Mouse (Mus musculus) left cerebral cortex, adult 9 months (tissue): Measurements from ENCODE around the gene Tnfsf15.

ENCODE experiments used
- DNase-seq, 2 experiments: peaks; one replicate each; pipeline ENCODE4 v3.0.0; 2022; ENCODE audit warnings: low spot score in 2 of 2

The Tnfsf15 gene

GRCm38 (mm10) chr4:63744693-63745171 lies at the start of gene Tnfsf15:
TSS of gene Tnfsf15 (minus strand) at chr4:63745113.
- peak in 1 of 2 experiments; percentile 3 for DNase-seq

DNA sequence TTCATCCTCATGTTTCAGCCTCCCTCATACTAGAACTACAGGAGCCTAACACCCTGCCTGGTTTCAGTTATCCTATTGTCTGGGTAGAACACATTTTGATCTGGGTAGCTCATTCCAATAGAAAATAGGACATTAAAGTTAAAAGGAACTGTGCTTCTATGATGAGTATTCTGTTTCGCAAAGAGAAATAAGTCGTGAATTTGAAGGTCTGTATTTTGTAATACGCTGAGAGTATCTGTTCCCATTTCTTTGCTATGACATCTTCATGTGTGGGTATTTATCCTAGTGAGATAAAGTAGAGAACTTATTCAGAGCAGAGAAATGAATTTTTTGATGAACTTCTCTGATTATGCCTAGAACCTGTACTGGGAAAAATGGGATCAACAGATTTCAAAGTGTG lies 47.4 kb upstream of the Tnfsf15 start:
- DNase-seq, result no peak

- no peak for DNase-seq
Observed at GRCm38 (mm10) chr4:63785466-63785865, 40.6 kb upstream of the Tnfsf15 start.

GRCm38 (mm10) chr4:63783826-63784225 lies 38.9 kb upstream of the Tnfsf15 start:
- DNase-seq, result no peak

DNA sequence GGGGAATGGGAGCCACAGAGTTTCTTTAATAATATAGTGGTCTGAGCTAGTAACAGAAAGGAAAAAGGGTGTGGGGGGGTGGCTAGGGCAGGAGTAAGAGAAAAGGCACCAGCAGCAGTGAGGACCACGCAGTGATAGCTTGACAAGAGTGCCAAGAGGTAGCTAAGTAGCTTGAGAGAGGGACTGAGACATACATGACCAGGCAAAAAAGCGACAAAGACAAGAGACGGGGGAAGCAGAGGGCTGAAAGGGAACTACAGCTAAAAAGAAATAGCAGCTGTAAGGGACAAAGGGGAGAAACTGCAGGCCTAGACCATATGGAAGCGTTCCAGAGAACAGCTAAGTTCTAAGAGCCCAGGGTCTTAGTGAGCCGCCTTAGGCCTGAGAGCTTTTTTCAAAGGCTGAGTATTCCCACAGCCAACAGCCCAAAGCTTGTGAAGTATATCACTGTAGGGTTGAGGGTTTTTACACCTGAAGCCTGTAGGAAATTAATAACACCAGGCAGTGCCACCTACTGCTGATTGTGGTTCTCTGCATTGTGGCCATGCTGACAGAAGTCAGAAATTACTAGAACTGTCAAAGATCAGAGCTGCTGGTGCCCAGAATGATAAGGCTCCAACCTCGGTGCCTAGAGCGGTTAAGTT lies 38.2 kb upstream of the Tnfsf15 start:
- no peak for DNase-seq

DNA sequence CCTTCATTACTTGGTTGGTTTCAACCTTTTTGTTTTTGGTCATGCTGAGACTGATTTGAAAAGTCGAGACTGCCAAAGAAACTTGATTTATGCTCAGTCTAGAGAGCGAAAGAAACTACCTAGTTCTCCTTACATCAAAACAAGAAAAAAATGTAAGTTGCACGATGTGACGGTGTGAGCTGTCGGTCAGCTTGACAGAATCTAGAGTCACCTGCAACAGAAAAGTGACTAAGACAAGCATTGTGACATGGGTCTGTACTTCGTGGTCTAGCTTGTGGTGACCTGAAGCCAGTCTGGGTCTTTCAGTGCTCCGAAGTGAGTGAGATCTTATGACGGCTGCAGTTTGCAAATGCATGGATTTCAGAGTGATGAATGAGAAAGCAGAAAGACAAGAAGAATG lies 32.3 kb upstream of the Tnfsf15 start:
- no peak for DNase-seq

- DNase-seq, result no peak
Observed at GRCm38 (mm10) chr4:63773306-63774090, 28.6 kb upstream of the Tnfsf15 start.

- no peak for DNase-seq
Observed at GRCm38 (mm10) chr4:63772514-63772913, 27.6 kb upstream of the Tnfsf15 start.

DNA sequence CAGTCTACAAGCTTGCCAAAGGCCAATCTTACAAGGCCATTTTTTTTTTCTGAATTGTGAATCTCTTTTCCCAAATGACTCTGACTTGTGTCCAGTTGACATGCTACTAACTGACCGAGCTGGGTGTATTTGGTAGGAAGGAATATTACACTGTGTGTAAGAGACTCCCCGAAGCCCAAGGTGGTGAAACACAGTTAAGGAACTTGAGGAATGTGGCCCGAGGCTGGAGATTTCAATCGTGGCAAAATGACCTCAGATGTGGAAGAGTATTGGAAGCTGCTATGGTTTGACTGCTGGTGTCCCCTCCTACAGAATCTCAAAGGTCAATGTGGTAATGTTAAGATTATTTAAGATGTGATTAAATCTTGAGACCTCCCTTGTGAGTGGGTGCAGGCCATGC lies 26.4 kb upstream of the Tnfsf15 start:
- no peak for DNase-seq

GRCm38 (mm10) chr4:63769161-63769560 lies 24.2 kb upstream of the Tnfsf15 start:
- no peak for DNase-seq

DNA sequence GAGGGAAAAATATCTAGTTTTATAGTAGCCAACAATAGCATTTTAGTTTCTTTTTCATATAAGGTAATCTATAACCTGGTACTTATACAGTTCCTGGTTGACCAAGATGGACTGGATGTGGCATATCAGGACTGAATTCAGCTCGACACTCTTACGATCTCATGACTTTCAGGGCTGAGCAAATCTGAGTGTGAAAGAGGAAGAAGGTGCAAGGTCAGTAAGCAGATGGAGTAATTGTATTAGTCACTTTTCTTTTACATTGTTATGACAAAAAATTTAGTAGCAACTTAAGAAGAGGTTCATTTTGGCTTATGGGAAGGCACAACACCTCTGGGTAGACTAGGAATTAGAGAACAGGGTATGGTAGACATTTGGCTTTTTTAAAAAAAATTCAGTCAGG lies 20.1 kb upstream of the Tnfsf15 start:
- no peak for DNase-seq

DNA sequence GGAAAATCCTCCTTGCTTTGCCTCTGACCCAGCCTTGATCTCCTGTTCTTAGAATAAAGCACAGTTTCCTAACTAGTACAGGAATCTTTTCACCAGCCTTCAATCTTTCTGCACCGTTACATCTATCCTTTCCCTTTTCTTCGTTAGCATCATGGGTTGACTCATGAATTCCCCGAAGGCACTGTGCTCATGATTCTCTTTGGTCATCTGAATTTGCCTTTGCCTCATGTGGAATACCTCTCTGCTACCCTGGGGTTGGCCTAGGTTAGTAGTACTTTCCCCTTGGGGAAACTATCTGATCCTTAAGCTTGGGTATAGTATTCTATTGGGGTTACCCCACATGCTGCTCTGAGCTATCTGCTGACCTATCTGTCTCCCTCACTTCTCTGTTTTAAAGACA lies 15.0 kb upstream of the Tnfsf15 start:
- DNase-seq, result no peak

GRCm38 (mm10) chr4:63757527-63758154 lies 12.7 kb upstream of the Tnfsf15 start:
- no peak for DNase-seq

GRCm38 (mm10) chr4:63756072-63756471 lies 11.2 kb upstream of the Tnfsf15 start:
- DNase-seq, result no peak

DNA sequence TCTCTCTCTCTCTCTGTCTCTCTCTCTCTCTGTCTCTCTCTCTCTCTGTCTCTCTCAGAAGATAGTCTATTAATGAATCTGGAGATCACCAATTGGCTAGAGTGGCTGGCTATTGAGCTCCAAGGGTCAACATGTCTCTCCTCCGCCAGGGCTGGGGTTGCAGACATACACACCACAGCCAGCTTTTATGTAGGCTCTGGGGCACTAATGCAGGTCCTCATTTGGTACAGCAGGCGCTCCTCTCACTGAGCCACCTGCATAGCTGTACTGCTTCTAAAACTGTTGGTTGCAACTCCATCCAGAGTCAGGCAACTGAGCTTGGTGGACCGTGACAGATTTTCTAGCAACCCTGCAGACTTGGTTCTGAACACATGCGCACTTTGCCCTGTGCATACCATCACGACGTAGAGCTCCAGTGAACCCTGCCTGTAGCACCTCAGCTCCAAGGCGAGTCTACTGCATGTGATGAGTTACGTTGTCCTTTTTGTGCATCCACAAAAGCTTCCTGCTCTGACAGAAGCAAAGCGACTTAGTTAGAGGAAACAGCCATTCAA lies 9.6 kb upstream of the Tnfsf15 start:
- no peak for DNase-seq

DNA sequence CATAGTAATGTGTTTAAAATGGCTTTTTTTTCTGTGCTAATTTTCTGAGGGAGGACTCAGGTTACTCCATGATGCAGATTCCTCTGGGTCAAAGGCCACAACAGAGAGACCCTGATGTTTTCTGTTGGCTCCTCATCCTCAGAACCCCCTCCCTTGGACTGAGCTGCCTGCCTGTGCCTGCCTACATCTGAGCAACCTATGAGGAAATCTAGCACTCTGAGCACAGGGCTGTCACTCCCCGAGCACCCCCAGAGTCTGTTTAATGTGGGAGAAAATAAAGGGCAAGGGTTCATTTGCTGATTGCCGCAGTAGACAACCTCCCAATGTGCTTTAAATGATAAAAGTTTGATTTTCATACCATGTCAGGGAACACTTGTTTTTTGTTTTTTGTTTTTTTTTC lies 8.9 kb upstream of the Tnfsf15 start:
- DNase-seq, result no peak

GRCm38 (mm10) chr4:63752687-63753523 lies 8.0 kb upstream of the Tnfsf15 start:
- peak in 1 of 2 experiments; percentile 2 for DNase-seq

DNA sequence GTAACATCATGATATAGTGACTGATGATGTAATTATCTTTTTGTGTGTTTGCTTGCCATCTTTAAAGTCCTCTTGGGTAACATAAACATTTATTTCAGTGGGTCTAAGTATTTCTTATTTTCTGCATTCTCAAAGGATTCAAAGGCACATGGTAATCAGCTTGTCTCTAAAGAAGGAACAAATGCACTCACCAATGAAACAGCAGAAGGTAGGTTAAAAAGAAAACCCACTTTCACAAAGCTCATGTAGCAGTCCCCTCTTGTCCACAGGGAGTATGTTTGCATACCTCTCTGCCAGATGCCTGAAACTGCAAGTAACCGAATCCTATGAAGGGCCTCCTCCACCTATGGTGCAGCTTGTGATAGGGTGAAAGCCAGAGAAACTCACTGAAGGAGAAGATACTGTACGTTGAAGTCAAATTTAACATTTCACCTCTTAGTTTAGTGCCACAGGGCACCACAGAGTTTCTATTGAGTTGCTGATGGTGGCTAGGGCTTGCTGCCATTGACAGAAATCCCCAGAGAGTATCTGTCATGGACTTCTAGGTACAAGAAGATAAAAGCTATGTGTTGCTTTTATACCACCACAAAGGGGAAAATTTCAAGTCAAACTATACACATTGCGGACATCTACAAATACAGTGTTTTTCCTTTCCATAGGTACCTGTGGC lies 3.3 kb upstream of the Tnfsf15 start:
- no peak for DNase-seq

- DNase-seq, result no peak
Observed at GRCm38 (mm10) chr4:63745271-63745670, 358 bp upstream of the Tnfsf15 start.

- DNase-seq, result no peak
Observed at GRCm38 (mm10) chr4:63743660-63744059, 1.3 kb downstream of the Tnfsf15 start.

GRCm38 (mm10) chr4:63742763-63743371 lies 2.0 kb downstream of the Tnfsf15 start:
- DNase-seq, result no peak
